Mouse (Mus musculus): Measurements from ENCODE around the gene Prrg4.
"Not testable (repeated sequence)": the region's sequence is repeated elsewhere in the genome, so short reads cannot be mapped to it uniquely, and the experiment has no call there.

Gene Prrg4

GRCm38 (mm10) chr2:104849276-104849990, at the start of gene Prrg4:
Prrg4 (minus strand) TSS chr2:104849876.
- peak; percentile 24 for DNase-seq (ENCODE audit: low spot score)

GRCm38 (mm10) chr2:104887882-104888566, 38.3 kb upstream of the Prrg4 start:
- DNase-seq (ENCODE audit: low spot score): peak; percentile 24

GRCm38 (mm10) chr2:104887331-104887730, 37.7 kb upstream of the Prrg4 start:
- not testable (repeated sequence) for DNase-seq (ENCODE audit: low spot score)

DNA sequence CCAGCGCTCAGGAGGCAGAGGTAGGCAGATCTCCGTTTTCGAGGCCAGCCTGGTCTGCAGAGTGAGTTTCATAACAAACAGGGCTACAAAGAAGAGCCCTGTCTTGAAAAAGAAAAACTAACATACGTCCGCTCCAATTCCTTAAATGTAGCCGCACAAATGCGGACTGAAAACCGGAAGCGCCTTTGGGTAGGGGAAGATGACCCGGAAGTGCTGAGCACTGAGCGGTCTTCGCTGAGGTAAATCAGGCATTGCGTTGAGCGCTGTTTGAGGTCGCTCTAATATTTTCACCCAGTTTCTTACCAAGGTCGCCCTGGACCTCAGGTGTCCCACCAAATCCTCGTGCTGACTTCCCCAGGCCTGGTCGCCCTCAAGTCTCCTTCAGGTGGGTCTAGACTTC, 36.4 kb upstream of the Prrg4 start:
- no peak for DNase-seq (ENCODE audit: low spot score)

- DNase-seq (ENCODE audit: low spot score): no peak
These were observed 29.1 kb upstream of the Prrg4 start for GRCm38 (mm10) chr2:104878794-104879193.

GRCm38 (mm10) chr2:104869101-104869500, 19.4 kb upstream of the Prrg4 start:
- DNase-seq (ENCODE audit: low spot score): no peak

- no peak for DNase-seq (ENCODE audit: low spot score)
These were observed 17.7 kb upstream of the Prrg4 start, which contains the start of gene Ccdc73 for GRCm38 (mm10) chr2:104867282-104867855. Ccdc73 (plus strand) TSS chr2:104867805.

- DNase-seq (ENCODE audit: low spot score): no peak
These were observed 14.6 kb upstream of the Prrg4 start for GRCm38 (mm10) chr2:104864176-104864860.

GRCm38 (mm10) chr2:104860426-104860825, 10.8 kb upstream of the Prrg4 start:
- no peak for DNase-seq (ENCODE audit: low spot score)

DNA sequence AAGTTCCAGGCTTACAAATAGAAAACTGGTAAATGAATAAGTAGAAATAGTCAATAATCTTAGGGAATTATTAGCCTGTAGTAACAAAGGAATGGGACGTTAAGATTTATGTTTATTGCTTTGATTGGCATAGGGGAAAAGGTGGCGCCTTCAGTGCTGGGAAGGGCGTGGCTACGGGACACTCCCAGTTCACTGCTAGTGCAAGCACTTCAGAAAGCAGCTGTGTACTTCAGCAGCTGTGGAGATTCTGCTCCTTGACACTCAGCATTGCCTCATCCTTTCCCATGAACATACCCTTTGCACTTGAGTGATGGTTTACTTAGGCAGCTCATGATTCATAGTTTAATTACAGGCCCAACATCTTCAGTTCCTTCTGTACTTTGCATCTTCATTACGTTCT, 9.4 kb upstream of the Prrg4 start:
- DNase-seq (ENCODE audit: low spot score): no peak

DNA sequence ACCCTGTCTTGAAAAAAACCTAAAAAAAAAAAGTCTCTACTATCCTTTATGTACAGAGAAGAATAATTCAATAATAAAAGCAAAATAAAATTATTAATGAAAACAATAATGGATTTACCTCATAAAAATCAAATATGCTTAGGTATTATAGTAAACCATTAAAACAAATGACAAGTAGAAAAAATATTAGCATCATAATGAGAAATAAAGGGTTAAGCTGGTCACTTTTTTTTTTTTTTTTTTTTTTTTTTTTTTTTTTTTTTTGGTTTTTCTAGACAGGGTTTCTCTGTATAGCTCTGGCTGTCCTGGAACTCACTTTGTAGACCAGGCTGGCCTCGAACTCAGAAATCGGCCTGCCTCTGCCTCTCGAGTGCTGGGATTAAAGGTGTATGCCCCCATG, 8.4 kb upstream of the Prrg4 start:
- not testable (repeated sequence) for DNase-seq (ENCODE audit: low spot score)

DNA sequence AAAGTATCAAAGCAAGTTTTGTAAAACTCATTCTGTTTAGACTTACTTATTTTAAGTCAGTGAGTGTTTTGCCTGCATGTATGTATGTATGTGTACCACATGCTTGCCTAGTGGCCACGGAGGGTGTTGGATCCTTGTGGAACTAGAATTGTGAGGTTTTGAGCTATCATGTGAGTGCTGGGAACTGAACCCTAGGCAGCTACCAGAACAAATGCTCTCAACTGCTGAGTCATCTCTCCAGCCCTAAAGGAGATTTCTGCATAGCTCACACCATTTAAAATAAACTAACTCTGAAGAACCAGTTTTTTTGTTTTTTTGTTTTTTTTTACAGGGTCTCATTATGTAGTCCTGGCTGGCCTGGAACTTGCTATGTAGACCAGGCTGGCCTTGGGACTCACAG, 6.5 kb upstream of the Prrg4 start:
- DNase-seq (ENCODE audit: low spot score): no peak

- no peak for DNase-seq (ENCODE audit: low spot score)
These were observed 6.1 kb upstream of the Prrg4 start for GRCm38 (mm10) chr2:104855732-104856131.

- DNase-seq (ENCODE audit: low spot score): no peak
These were observed 5.2 kb upstream of the Prrg4 start for GRCm38 (mm10) chr2:104854836-104855235.

GRCm38 (mm10) chr2:104852546-104852945, 2.9 kb upstream of the Prrg4 start:
- DNase-seq (ENCODE audit: low spot score): no peak

DNA sequence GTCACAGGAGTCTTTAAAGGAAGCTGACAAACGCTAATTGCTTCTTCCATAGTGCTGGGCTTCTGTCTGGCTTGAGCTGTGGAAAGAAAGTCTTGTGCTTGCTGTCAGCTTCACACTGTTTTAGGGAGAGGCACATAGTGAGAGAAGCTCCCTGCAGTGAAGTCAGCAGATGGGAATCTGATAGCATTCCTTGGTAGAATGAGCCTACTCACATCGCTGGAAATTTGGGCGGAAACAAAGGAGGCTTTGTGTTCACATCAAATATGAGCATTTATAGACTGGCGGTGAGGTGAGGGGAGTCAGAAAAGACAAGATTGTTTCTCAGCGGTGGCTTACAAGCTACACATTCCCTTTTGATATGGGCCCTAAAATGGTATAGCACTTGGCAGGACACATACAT, 2.0 kb upstream of the Prrg4 start:
- no peak for DNase-seq (ENCODE audit: low spot score)

- no peak for DNase-seq (ENCODE audit: low spot score)
These were observed 299 bp upstream of the Prrg4 start for GRCm38 (mm10) chr2:104849991-104850359.

DNA sequence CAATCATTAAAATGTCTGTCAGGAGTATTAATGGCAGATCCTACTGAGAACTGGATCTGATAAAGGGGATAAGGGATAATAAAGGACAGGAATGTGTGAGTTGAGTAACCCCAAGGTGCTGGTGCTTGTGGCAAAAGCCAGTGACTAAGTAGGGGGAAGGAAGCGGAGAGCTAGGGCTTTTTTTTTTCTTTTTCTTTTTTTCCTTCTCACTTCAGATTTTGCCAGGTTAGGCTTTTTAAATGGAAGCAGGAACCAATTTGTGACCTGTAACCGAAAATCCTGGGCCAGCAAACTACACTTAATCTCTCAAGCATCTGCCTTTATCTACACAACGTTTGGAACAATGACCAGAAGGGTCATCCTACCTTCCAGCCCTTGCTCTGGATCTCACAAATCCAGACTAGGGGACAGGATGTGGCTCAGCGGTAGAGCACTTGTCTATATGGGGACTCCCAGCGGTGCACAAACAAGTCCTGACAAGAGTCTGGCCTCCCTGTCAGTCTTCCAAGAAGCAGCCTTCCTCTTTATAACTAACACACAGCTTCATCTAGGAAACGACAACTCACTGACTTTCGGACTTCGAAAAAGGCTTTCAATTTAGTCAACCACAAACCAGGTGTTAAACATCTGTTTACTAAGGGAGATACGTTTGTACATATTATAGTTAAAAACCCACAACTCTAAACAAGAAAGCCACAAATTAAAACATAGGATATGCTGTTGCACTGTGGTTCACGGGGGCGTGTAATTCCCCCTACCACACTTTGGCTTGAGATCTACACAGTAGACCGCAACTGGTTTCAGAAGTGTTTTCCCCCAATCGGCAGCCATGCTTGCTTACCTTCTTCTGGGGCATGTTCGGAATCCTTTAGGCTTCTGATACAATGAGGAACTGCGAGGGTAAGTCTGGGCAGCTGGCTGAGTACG, 1.2 kb downstream of the Prrg4 start:
- DNase-seq (ENCODE audit: low spot score): no peak

DNA sequence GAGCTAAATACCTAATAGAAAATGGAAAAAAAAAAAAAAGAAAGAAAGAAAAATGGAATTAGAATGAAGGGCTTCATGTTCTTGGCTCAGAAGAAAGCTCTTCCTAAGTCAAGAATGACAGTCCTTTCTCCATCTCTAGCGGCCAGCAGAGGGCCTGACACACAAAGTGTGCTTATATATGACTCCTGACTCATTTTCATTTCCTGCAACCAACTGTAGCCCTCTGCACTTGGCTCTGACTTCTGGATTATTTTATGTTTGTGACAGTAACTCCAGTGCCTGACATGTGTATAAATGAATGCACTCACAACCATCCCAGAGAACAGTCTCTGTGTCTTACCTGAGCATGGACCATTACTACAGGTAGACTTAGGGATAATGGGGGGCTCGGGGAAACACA, 2.0 kb downstream of the Prrg4 start:
- DNase-seq (ENCODE audit: low spot score): no peak

DNA sequence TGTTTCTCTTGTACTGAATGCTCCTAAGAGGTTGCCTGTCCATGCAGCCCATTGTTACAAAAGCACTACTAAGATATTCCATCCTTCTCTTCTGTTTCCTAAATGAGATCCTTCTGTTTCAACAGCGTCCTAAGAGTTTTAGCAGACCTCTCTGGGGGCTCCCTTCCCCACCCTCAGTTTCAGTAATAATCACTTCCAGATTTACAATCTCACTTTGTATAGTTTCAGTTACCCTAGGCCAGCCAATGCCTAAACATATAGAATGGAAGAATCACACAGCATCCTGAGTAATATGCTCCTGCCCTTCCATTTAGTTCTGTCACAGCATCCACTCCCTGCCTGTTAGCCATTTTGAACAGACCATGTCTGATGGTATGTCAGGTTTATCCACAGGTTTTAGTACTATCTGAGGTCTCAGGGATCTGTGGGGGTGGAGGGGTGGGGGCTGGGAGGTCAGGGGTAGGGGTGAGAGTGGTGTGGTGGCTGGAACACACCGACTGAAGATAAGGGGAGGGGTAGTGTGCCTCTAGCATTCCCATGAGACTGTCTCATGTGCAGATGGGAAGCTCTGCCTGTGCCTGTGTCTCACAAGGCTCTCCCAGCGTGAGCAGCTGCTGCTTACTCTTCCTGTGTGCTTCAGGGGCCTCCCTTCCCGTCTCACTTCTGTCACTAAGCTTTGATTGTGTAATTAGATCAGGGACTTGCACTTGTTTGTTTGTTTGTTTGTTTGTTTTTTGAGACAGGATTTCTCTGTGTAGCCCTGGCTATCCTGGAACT, 2.9 kb downstream of the Prrg4 start:
- no peak for DNase-seq (ENCODE audit: low spot score)

DNA sequence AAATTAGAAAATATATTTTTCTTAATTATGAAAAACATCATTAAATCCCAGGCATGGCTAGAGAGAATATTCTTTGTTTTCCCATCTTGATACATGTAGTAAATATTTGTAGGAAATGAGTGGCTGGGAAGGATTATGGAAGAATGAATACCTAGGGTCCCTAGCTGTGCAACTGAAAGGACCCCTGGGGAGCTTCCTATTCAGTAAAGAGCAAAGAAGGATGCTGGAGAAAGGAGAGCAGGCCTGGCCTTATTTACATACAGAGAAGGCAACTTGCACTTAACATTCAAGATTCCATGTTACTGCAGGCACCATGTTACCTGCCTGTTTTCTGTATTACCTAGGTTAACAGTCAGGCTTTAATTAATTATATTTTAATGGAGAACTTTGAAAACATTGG, 7.1 kb downstream of the Prrg4 start:
- DNase-seq (ENCODE audit: low spot score): no peak
